Mouse (Mus musculus) forebrain, embryonic 14.5 days (tissue): ENCODE data around the gene Nanos1. TPM values are rescaled to one million over a fixed set of nuclear protein-coding genes. Genes with fewer than 3 reads are reported as not detected.

Experiments
- ATAC-seq: fragments of 200-750 bp; cut with Nextera tagmentation; 2 replicates; pipeline ENCODE4 v1.8.0; 2017; ENCODE audit warnings: mild to moderate bottlenecking, moderate library complexity
- DNase-seq: peaks from one replicate; pipeline ENCODE4 v3.0.0-alpha.2; 2015; ENCODE audit warnings: low spot score
- H3K27ac ChIP-seq: fragments of 300-500 bp; sonication (generic); 2 replicates; pipeline ENCODE4 v1.5.1; 2014; ENCODE audit warnings: low read depth, mild to moderate bottlenecking, control low read depth, low read length, moderate library complexity
- H3K27me3 ChIP-seq: fragments of 300-500 bp; sonication (generic); replicated peaks from 2 replicates; pipeline ENCODE4 v1.6.1; 2014; ENCODE audit warnings: low read length, control low read depth, mixed read lengths; ENCODE audit not compliant: control insufficient read depth, insufficient read depth
- H3K36me3 ChIP-seq: fragments of 300-500 bp; sonication (generic); 2 replicates; pipeline ENCODE4 v1.6.1; 2014; ENCODE audit warnings: low read length, control low read depth; ENCODE audit not compliant: control insufficient read depth, insufficient read depth
- H3K4me1 ChIP-seq: fragments of 300-500 bp; sonication (generic); 2 replicates; pipeline ENCODE4 v1.6.1; 2014; ENCODE audit warnings: antibody characterized with exemption, low read length, control low read depth; ENCODE audit not compliant: control insufficient read depth, insufficient read depth
- H3K4me2 ChIP-seq: fragments of 300-500 bp; sonication (generic); 2 replicates; pipeline ENCODE4 v1.6.1; 2014; ENCODE audit warnings: mild to moderate bottlenecking, control low read depth, low read length
- H3K4me3 ChIP-seq: fragments of 300-500 bp; sonication (generic); 2 replicates; pipeline ENCODE4 v1.5.1; 2014; ENCODE audit warnings: low read depth, low read length, control low read depth
- H3K9ac ChIP-seq: fragments of 300-500 bp; sonication (generic); 2 replicates; pipeline ENCODE4 v1.6.1; 2014; ENCODE audit warnings: mild to moderate bottlenecking, low read length, control low read depth, moderate library complexity
- H3K9me3 ChIP-seq: fragments of 300-500 bp; sonication (generic); replicated peaks from 2 replicates; pipeline ENCODE4 v1.6.1; 2016; ENCODE audit warnings: low read length, control low read depth, mixed read lengths; ENCODE audit not compliant: control insufficient read depth
- WGBS: fragments of 180-500 bp; shearing (Covaris S2); extraction: QIAGEN DNeasy Blood & Tissue Kit; methylation state at CpG from one replicate; pipeline ENCODE4 v1.1.7; 2014; 5-methylcytosine and 5-hydroxymethylcytosine counted together
- microRNA-seq: library from miRNA; unstranded; fragments of <30 nt; microRNA quantifications from one replicate; pipeline ENCODE4, GENCODE M21; 2016
- polyA plus RNA-seq: library from polyadenylated mRNA; unstranded; fragments of >200 nt; fragmentation: Nextera tagmentation; extraction: Ambion mirVana; gene quantifications from 2 replicates; pipeline ENCODE4 v1.2.1, GENCODE M21; 2014

Nanos1 gene
- polyA plus RNA-seq, 1 experiment from 2014 or later, result 16.3 TPM

DNA sequence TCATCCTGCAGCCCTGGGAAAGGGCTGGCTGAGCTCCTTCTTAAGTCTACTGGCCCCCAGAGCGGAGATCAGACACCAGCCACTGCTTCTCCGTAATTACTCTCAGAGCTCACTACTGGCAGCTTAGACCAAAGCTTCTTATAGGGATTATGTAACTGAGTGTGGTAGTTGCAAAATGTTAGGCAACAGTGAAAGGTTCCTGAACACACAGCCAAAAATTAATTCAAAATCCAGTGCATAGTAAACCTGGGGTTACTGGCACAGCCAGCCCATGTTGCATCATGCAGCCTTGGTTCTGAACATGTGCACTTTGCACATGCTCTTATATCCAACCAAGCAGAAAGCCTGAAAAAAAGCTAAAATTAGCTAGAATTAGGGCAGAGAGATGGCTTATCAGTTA, 39.5 kb downstream of the Nanos1 start:
- Histone ChIP-seq H3K27ac (no peak overlapping the region), H3K9ac (no peak overlapping the region), H3K4me1 (peaks cover 3% of the 10 kb centered on the region; the same call in 1 of the 2 replicates), H3K4me3 (no peak overlapping the region), H3K36me3 (no peaks in the 10 kb centered on the region), H3K9me3 (no peaks in the 10 kb centered on the region), H3K27me3 (no peaks in the 10 kb centered on the region), H3K4me2 (no peak overlapping the region)
- WGBS, result 85% methylated on average over 2 of the region's 2 CpGs
- DNase-seq (no peak), ATAC-seq (no peak)

DNA sequence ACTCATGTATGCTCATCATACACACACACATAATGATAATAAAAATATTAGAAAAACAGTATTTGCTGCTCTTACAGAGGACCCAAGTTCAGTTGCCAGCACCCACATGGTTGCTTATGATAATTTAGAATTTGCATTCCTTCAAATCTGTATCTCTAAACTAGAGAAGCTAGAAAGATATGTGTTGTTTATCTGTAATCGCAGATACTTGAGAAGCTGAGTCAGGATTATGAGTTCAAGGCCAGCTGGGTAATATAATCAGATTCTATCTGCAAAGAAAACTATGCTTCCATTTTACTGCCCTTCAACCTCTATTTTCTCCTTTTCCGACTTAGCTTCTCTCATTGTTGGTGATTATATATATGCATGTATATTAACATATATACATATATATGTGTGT, 41.6 kb downstream of the Nanos1 start:
- H3K9me3 ChIP-seq, result no peaks in the 10 kb centered on the region
- no peaks in the 10 kb centered on the region for H3K27me3 ChIP-seq
- no peak overlapping the region for H3K9ac ChIP-seq
- no peak overlapping the region for H3K27ac ChIP-seq
- H3K4me2 ChIP-seq, result no peak overlapping the region
- ATAC-seq (no peak), DNase-seq (no peak)
- H3K36me3 ChIP-seq, result no peaks in the 10 kb centered on the region
- H3K4me1 ChIP-seq, result no peaks in the 10 kb centered on the region
- WGBS, result 90% methylated on average over 2 of the region's 2 CpGs
- no peak overlapping the region for H3K4me3 ChIP-seq

DNA sequence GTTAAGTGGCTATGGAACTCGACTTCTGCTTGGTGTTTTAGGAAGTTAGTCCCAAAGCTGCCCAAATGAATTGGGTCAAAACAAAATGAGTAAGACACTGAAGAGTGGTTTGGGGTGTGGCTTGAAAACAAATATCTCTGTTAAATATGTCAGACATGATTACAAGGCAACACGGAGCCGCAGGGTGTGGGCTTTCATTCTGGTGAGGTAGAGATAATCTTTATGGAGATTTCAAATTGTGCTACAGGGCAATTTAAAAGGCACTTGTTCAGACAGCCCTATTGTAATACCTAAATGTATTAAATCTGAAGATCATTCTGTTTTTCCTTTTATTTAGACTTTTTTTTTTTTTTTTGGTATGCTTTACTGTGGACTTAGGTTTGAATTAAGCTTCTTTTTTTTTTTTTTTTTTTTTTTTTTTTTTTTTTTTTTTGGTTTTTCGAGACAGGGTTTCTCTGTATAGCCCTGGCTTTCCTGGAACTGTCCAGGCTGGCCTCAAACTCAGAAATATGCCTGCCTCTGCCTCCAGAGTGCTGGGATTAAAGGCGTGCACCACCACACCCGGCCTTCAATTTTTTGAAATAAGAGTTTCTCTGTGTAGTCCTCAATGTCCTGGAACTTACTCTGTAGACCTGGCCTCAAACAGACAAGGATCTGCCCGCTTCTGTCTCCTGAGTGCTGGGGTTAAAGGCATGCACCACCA, 44.2 kb downstream of the Nanos1 start:
- no peak for DNase-seq
- WGBS, result 82% methylated on average over 7 of the region's 7 CpGs
- Histone ChIP-seq H3K4me3 (no peak overlapping the region), H3K9ac (no peak overlapping the region), H3K9me3 (no peaks in the 10 kb centered on the region), H3K4me2 (no peak overlapping the region), H3K27me3 (no peaks in the 10 kb centered on the region), H3K36me3 (no peaks in the 10 kb centered on the region), H3K27ac (no peak overlapping the region), H3K4me1 (no peaks in the 10 kb centered on the region)
- ATAC-seq, result no peak

DNA sequence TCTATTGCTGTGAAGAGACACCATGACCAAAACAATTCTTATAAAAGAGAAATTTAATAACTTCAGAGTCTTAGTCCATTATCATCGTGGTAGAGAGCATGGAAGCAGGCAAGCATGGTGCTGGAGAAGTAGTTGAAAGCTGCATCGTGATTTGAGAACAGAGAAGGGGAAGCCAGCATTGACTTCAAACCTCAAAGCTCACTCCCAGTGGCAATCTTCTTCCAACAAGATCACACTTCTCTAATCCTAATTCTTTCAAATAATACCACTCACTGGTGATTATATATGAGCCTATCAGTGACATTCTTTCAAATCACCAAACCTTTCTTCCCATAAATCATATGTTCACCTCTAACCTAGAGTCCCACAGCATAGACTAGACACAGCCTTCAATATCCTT, 49.1 kb downstream of the Nanos1 start:
- Histone ChIP-seq H3K27me3 (no peaks in the 10 kb centered on the region), H3K4me3 (no peak overlapping the region), H3K4me1 (no peaks in the 10 kb centered on the region), H3K4me2 (no peak overlapping the region), H3K27ac (no peak overlapping the region), H3K9ac (no peak overlapping the region), H3K9me3 (no peaks in the 10 kb centered on the region), H3K36me3 (no peaks in the 10 kb centered on the region)
- ATAC-seq, result no peak
- WGBS, result 66% methylated on average over 2 of the region's 2 CpGs
- DNase-seq, result no peak

Small RNAs within 50 kb of the gene (microRNA-seq; reads per million reads assigned to microRNA genes)
- gene mmu-mir-3084-1, result not detected

Other genes with a start within 250 kb of the Nanos1 start
- 17.2 and 20.0 TPM in 2 replicates for gene Cacul1, start 175.0 kb upstream of the Nanos1 start, polyA plus RNA-seq
- 107 and 115 TPM in 2 replicates for gene Eif3a, start 34.7 kb downstream of the Nanos1 start, polyA plus RNA-seq
- 49.7 and 54.1 TPM in 2 replicates for gene Fam45a, start 55.6 kb downstream of the Nanos1 start, polyA plus RNA-seq
- gene Sfxn4, start 105.5 kb downstream of the Nanos1 start, polyA plus RNA-seq, result 10.7 and 11.0 TPM in 2 replicates
- 89.7 and 103 TPM in 2 replicates for gene Prdx3, start 118.6 kb downstream of the Nanos1 start, polyA plus RNA-seq
- gene Grk5, start 133.8 kb downstream of the Nanos1 start, polyA plus RNA-seq, result 2.0 and 2.7 TPM in 2 replicates